Mouse (Mus musculus) left cerebral cortex, adult 18-20 months (tissue): ENCODE results near the gene Slc25a25. TPM values are rescaled to one million over a fixed set of nuclear protein-coding genes. Genes with fewer than 3 reads are reported as not detected.

Experiments
- DNase-seq, 2 experiments: peaks; one replicate each; pipeline ENCODE4 v3.0.0; 2021 to 2022; ENCODE audit warnings: low spot score in 2 of 2, mixed read lengths in 1 of 2
- total RNA-seq, 2 experiments: library from RNA; stranded (reverse); gene quantifications; 2 replicates each; pipeline ENCODE4 v1.2.3; 2021

Gene Slc25a25
- total RNA-seq, 2 experiments from 2014 or later: 67.5 to 72.1 TPM

GRCm38 (mm10) chr2:32411407-32411806 is 39.8 kb downstream of the Slc25a25 start:
- DNase-seq: no peak

DNA sequence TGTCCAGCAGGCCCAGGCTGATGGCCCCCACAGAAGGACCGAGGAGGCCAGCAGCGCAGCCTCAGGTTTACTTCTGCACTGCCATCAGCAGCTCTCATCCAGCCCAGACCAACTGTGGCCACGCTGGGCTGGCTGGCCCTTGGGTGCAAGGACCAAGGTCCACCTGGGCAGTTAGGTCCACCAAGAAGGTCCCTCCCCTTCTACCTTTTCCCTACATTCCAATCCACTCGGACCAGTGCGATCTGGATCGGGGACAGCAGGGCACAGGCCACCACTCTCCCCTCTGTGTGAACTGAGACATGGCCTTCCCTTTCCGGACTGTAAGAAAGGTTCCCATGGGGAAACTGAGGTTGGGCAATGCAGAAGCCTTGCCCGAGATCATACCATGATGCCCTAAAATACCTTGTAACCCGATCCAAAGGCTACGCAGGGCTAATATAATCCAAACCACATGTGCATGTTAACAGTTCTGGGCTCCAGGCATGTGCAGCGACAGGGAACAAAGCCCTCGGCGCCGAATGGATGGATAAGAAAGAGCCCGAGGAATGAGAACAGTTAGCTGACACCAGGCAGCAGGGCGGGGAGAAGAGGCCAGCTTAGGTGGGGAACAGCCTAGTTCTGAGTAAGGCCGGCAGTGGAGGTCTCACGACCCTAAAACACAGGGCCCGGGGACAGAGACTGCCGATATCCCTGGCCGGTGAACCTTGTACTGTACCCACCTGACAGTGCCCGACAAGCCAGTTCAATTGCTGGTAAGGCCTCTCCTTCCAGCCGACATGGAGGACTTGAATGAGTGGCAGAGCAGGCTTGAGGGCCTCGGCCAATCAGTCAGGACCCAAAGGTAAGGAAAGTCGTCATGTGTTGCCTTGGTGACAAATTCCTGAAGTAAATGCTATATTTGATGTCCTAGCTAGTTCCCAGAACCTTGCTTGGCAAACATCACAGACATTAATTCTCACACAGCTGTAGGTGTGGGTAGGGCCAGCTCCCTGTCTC is 42.5 kb downstream of the Slc25a25 start:
- DNase-seq: no peak

DNA sequence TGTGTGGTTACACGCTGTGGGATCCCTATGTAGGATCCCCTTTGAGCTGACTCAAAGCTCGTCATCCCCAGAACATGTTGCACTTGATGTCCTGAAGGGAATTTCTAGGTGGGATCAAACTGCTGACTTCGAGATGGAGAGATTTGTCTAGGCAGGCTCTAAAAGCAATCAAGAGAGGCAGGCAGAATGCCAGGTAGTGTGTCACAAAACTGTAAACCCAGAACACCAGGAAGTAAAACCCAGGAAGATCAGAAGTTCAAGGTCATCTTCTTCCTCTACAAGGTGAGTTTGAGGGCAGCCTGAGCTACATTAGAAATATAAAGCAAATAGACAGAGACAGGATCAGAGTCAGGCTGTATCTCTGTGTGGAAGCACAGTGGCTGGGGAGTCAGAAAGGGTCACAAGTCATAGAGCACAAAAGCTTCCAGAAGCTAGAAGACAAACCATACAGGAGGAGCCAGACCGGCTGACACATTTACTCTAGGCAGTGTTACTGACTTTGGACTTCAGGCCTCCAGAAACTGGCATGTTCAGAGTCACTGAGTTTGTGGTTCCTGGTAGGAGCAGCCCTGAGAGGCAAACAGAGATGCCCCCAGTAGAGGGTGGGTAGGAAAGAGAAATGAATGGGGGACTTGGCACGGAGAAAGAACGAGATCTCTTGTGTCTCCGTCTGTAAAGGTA is 44.0 kb downstream of the Slc25a25 start:
- no peak for DNase-seq

- peak; percentile 96 to 99 for DNase-seq
Measured at GRCm38 (mm10) chr2:32404663-32405062, 46.6 kb downstream of the Slc25a25 start.

DNA sequence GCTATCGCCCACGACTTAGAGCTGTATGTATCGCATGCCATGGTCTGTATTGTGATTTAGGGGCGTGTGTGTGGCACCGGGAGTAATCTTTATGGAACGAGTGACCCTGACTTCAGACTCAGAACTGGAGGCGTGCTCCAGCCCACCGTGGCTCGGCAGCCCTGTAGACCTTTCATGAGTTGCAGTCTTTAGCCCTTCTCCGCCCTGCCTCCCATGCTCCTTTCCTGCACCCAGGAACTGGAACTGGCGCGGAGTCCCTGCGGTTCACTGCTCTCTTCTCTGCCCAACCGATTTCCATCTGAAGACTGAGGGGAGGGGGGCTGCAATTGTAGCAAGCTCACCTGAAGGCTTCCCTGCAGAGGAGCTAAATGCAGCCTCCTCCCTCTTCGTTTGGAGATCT is 54.5 kb downstream of the Slc25a25 start:
- no peak for DNase-seq

GRCm38 (mm10) chr2:32395946-32396621 is 55.2 kb downstream of the Slc25a25 start:
- peak; percentile 92 to 94 for DNase-seq

DNA sequence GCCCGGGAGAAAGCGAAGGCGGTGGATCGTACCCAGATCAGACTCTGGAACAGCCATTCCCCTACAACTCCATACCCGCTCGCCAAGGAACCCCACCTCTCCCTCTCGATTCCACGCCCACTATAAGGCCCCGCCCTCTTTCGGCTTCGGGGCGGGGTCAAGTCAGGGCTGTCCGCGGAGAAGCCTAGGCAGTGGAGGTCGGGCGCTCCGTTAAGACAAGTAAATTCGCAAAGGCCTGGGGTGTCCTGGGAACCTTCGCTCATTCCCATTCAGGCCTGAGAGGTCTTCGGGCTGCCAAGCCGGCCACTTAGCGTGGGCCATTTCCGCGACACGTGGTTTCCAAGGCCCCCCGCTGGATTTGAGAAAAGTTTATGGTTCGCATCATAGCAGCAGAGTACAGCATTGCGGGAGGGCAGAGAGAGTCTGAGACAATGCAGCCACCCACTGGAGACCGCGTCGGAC is 55.7 kb downstream of the Slc25a25 start, which contains the start of gene Ptges2:
TSS of gene Ptges2 (plus strand) at position 413 of the 462 bp plus-strand sequence.
- DNase-seq: peak; percentile 86 to 89

DNA sequence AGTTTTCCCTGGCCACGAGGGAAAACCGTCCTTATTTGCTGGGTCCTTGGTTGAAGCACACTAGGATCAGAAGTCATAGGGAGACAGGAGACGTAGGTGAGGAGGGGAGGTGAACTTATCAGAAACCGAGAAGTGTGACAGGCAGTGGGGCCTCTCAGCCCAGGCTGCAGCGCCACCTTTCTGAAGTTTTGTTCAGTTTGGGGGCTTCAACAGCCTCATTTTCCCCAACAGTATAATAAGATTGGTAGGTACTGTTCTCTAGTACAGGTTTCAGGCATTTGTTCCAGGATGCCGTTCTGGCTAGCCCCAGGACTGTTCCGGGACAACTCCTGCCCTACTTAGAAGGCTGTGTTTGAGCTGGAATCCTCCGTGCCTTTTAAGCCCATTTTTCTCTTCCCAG is 56.3 kb downstream of the Slc25a25 start:
- peak in 1 of 2 experiments; percentile 40 for DNase-seq

DNA sequence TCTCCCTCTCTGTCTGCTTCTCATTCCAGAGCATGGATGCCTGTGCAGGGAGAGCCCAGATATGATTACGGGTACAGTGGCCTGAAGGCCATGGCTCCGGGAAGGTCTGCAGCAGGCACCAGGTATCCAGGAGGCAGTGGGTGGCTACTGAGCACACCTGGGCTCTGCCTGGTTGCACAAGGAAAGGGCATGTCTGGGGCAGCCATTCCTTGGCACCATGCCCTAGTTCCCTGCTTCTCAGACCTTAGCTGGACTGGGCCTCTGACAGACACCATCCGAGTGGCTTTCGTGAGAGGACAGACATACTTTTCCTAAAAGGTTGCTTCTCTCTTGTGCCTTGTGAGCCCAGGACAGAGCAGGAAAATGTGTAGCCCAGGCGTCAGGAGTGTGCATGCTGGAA is 59.2 kb downstream of the Slc25a25 start:
- no peak for DNase-seq

DNA sequence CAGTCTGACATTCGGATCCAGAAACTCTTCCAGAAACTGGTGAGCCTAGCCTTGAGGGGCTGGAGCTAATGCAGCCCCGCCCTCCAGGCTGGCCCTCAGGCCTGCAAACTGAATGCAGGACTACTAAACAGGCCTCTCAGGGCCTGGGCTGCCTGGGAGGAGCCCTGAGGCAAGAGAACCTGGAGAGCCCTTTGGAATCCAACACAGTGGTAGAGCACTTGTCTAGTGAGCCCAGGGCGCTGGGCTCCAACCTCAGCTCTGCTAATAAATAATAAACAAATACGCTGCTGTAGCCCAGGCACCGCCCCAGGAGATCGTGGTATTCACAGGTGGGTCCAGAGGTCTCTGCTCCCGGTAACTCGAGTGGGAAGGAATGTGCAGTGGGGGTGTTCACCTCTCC is 60.4 kb downstream of the Slc25a25 start:
- no peak for DNase-seq

GRCm38 (mm10) chr2:32389157-32389556 is 62.1 kb downstream of the Slc25a25 start:
- DNase-seq: no peak

DNA sequence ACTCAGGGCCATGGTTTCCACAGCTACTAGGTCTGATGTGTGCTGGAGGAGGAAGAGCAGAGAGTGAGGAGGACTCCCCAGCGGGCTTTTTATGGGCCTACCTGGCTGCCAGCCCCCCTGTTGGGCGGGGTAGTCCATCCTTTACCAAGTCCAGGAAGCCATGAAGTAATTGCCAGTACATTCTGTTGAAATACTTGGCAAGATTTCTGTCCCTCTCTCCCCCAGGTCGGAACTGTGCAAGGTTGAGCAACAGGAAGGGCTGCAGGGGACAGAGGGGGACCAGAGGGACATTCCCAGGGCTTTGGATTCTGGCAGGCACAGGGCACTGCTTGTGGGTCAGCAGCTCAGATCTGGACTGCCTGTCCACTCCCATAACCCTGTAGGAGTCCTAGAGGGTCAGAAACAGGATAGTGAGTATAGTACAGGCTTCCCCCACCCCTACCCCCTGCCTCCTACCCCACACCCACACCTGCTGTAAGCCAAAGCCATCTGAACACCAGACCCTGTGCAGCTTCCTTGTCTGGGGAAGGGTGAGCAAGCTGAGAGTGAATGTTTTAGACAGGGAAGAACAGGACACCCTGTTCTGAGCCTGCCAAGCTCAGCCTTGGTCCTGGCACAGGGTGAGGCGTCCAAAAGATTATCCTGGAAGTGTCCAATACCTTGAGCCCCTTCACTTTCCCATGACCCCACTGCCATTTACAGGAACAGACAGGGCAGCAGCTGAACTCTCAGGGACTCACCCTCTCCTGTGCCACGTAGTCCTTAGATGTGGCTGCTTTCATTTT is 63.3 kb downstream of the Slc25a25 start, which contains the start of gene Lcn2:
TSS of gene Lcn2 (minus strand) at position 547 of the 785 bp plus-strand sequence.
- DNase-seq: no peak

DNA sequence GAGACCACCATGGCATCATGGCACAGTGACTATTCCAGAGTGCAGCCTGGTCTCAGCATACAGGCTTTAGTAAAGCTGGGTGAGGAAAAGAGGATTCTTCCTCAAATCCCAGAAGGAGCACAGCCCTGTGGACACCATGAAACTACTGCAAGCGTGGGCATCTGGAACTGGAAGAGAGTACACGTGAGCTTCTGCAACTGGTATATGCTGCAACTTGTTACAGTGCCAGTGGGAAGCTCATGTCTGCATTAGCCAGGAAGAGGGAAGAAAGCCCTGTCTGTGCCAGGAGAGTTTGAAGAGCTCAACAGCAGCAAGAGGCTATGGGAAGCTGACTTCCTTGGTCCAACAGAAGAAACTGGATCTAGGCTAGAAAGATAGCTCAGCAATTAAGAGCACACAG is 68.6 kb downstream of the Slc25a25 start:
- no peak for DNase-seq

DNA sequence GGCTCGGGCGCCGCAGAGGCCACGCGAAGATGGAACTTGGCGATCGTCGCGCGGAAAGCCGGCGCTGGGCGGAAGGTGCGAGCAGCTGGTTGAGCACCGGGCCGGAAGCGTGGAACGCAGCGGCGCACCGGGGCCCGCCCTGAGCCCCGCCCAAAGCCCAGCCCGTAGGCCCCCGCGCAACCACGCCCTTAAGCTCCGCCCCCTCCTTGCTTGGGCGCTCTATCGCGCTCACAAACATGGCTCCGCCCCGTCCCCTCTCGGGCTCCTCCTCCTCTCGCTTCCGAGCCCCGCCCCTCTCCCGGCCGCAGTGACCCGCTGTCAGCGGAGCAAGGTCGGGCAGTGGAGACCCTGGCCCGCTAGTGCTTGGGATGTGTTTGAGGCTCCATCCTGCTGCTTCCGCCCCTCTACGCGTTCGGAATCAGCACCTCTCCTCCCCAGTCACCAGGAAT is 69.4 kb downstream of the Slc25a25 start, which contains the start of gene 1110008P14Rik:
TSS of gene 1110008P14Rik (minus strand) at position 164 of the 449 bp plus-strand sequence.
- peak; percentile 93 to 95 for DNase-seq

DNA sequence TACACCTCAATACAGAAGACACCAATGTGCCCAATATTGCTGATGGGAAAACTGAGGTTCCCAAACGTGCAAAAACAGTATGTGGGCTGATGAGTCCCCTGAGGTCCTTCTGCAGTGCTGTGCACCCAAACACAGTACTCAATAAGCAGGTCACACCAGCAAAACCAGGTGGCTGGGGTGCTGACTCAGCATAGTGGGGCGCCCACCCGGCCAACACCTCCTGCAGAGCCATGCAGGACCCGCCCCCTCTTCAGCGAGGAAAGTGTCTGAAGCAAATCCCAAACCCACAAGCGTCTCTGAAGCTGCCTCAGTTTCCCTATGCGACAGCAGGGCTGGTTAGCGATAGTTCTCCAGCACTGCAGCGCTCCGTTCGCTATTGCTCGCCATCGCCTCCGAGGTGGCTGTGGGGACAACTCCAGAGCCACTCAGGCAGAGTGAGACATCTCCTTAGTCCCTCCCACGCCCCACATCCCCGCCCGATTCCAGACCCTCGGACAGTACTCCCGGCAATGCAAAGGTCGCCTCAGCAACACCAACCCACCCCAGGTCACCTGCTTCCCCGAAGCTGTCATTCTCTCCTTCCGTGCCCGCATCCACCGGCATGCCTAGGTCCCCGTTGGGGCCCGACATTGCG is 70.0 kb downstream of the Slc25a25 start:
- DNase-seq: peak in 1 of 2 experiments; percentile 47

GRCm38 (mm10) chr2:32380001-32380500 is 71.2 kb downstream of the Slc25a25 start:
- no peak for DNase-seq

GRCm38 (mm10) chr2:32376963-32377362 is 74.3 kb downstream of the Slc25a25 start:
- peak in 1 of 2 experiments; percentile 47 for DNase-seq

DNA sequence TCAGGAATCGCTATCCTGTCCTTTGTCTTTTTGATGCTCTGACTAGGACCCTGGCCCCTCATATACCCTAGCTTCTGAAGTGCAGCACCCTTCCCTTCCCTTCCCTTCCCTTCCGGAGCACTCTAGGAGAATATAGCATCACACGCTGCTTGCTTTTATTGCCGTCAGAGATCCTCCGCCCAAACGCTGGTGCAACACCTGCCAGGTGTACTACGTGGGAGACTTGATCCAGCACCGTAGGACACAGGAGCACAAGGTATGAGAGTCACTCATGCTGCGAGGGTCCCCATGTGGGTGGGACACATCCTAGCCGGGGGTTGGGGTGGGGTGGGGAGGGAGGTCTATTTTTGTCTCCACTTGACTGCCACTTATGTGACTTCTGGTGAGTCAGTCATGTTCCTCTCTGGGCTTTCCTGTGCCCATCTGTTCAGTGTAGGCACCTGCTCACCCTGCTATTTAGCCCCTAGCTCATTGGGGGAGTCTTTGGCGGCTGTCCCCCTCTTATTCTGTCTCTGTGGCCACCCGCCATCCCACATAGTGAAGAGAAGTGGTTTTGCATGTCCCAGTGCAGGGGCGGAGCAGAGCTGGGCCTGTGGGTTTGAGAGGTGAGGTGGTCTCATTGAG is 75.8 kb downstream of the Slc25a25 start:
- DNase-seq: peak; percentile 46 to 51

DNA sequence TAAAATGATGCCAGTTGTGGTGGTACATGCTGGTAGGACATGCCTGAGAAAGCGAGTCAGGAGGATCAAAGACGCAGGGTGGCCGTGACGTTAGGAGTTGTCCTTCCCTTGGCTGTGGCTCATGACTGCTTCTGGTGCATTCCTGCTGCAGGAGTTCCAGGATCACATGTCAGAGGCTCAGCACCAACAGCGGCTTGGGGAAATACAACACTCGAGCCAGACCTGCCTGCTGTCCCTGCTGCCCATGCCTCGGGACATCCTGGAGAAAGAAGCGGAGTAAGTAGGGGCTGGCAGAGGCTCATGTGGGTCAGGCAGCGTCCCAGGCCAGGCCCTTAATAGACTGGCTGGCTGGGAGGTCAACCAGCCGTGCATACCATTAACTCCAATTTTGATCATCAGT is 77.1 kb downstream of the Slc25a25 start:
- no peak for DNase-seq
